Mouse (Mus musculus): Measurements from ENCODE around the gene Pde10a. TPM values are rescaled to one million over a fixed set of nuclear protein-coding genes. Genes with fewer than 3 reads are reported as not detected.

The Pde10a gene
- total RNA-seq, 2 experiments from 2014 or later, result 33.0 to 117 TPM

- no peak for DNase-seq (ENCODE audit: low spot score in 2 of 2)
Observed at GRCm38 (mm10) chr17:8871396-8871795, 346.2 kb downstream of the Pde10a start.

GRCm38 (mm10) chr17:8871997-8872593, 346.9 kb downstream of the Pde10a start:
- peak in 1 of 2 experiments; percentile 15 for DNase-seq (ENCODE audit: low spot score in 2 of 2)

GRCm38 (mm10) chr17:8872611-8873010, 347.4 kb downstream of the Pde10a start:
- DNase-seq (ENCODE audit: low spot score in 2 of 2), result no peak

- DNase-seq (ENCODE audit: low spot score in 2 of 2), result no peak
Observed at GRCm38 (mm10) chr17:8878056-8878455, 352.9 kb downstream of the Pde10a start.

- no peak for DNase-seq (ENCODE audit: low spot score in 2 of 2)
Observed at GRCm38 (mm10) chr17:8881711-8882110, 356.5 kb downstream of the Pde10a start.

- DNase-seq (ENCODE audit: low spot score in 2 of 2), result no peak
Observed at GRCm38 (mm10) chr17:8884691-8885090, 359.5 kb downstream of the Pde10a start.

- DNase-seq (ENCODE audit: low spot score in 2 of 2), result no peak
Observed at GRCm38 (mm10) chr17:8885830-8886229, 360.7 kb downstream of the Pde10a start.

- DNase-seq (ENCODE audit: low spot score in 2 of 2), result no peak
Observed at GRCm38 (mm10) chr17:8888105-8888504, 362.9 kb downstream of the Pde10a start.

GRCm38 (mm10) chr17:8888639-8889038, 363.5 kb downstream of the Pde10a start:
- no peak for DNase-seq (ENCODE audit: low spot score in 2 of 2)

GRCm38 (mm10) chr17:8892193-8892985, 367.2 kb downstream of the Pde10a start:
- DNase-seq (ENCODE audit: low spot score in 2 of 2), result no peak

- no peak for DNase-seq (ENCODE audit: low spot score in 2 of 2)
Observed at GRCm38 (mm10) chr17:8895991-8896390, 370.8 kb downstream of the Pde10a start.

- DNase-seq (ENCODE audit: low spot score in 2 of 2), result no peak
Observed at GRCm38 (mm10) chr17:8897749-8898148, 372.6 kb downstream of the Pde10a start.

GRCm38 (mm10) chr17:8898221-8898620, 373.0 kb downstream of the Pde10a start:
- DNase-seq (ENCODE audit: low spot score in 2 of 2), result no peak

- no peak for DNase-seq (ENCODE audit: low spot score in 2 of 2)
Observed at GRCm38 (mm10) chr17:8899212-8899611, 374.0 kb downstream of the Pde10a start.

GRCm38 (mm10) chr17:8903555-8904283, 378.5 kb downstream of the Pde10a start:
- no peak for DNase-seq (ENCODE audit: low spot score in 2 of 2)

GRCm38 (mm10) chr17:8910571-8910970, 385.4 kb downstream of the Pde10a start:
- DNase-seq (ENCODE audit: low spot score in 2 of 2), result no peak

- no peak for DNase-seq (ENCODE audit: low spot score in 2 of 2)
Observed at GRCm38 (mm10) chr17:8912933-8913332, 387.8 kb downstream of the Pde10a start.

GRCm38 (mm10) chr17:8915693-8916092, 390.5 kb downstream of the Pde10a start:
- no peak for DNase-seq (ENCODE audit: low spot score in 2 of 2)

- DNase-seq (ENCODE audit: low spot score in 2 of 2), result no peak
Observed at GRCm38 (mm10) chr17:8923074-8923473, 397.9 kb downstream of the Pde10a start.

GRCm38 (mm10) chr17:8923727-8924126, 398.6 kb downstream of the Pde10a start:
- no peak for DNase-seq (ENCODE audit: low spot score in 2 of 2)

GRCm38 (mm10) chr17:8925819-8926383, 400.7 kb downstream of the Pde10a start:
- DNase-seq (ENCODE audit: low spot score in 2 of 2), result no peak

GRCm38 (mm10) chr17:8928560-8928959, 403.4 kb downstream of the Pde10a start:
- no peak for DNase-seq (ENCODE audit: low spot score in 2 of 2)

All from adrenal gland, adult 18-20 months (tissue).